Mouse (Mus musculus): ENCODE results near the gene 1700018F24Rik.
"Not testable (repeated sequence)": the region's sequence is repeated elsewhere in the genome, so short reads cannot be mapped to it uniquely, and the experiment has no call there.

1700018F24Rik gene

GRCm38 (mm10) chr5:145083201-145083600 lies 40.4 kb downstream of the 1700018F24Rik start:
- DNase-seq (ENCODE audit: low spot score): not testable (repeated sequence)

GRCm38 (mm10) chr5:145083632-145084451 lies 41.1 kb downstream of the 1700018F24Rik start, which contains the start of the genes Arpc1a and Kpna7:
TSS of gene Arpc1a (plus strand) at chr5:145083830.
TSS of gene Kpna7 (minus strand) at chr5:145084030.
- DNase-seq (ENCODE audit: low spot score): peak; percentile 93

- no peak for DNase-seq (ENCODE audit: low spot score)
Measured at GRCm38 (mm10) chr5:145084822-145085221, 42.0 kb downstream of the 1700018F24Rik start.

GRCm38 (mm10) chr5:145088186-145088585 lies 45.4 kb downstream of the 1700018F24Rik start:
- DNase-seq (ENCODE audit: low spot score): no peak

GRCm38 (mm10) chr5:145089878-145090277 lies 47.1 kb downstream of the 1700018F24Rik start:
- no peak for DNase-seq (ENCODE audit: low spot score)

Data from T-cell, adult 2 months (primary cell).